Mouse (Mus musculus): ENCODE measurements around the gene Capn6.

Gene Capn6

DNA sequence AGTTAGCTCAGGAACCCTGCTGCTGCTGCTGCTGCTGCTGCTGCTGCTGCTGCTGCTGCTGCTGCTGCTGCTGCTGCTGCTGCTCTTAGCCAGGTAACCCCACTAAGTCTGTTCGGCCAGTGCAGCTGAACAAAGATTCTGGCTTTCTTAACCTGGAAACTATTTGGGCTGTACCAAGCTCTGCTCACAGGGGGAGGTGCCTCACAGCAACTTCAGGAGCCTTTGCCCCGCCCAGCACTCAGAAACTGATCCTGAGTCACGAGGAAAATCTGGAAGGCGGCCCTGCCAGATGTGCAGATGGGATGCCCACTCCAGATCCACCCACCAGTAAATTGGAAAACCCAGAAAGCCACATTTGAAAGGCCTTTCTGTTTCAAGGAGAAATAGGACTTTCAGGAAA lies at the start of gene Capn6:
Gene Capn6, minus strand, starts transcription at position 203 of the 400 bp plus-strand sequence.
- peak; percentile 24 for DNase-seq (ENCODE audit: low spot score)

- no peak for DNase-seq (ENCODE audit: low spot score)
These were observed 40.0 kb upstream of the Capn6 start for GRCm38 (mm10) chrX:143867129-143867664.

DNA sequence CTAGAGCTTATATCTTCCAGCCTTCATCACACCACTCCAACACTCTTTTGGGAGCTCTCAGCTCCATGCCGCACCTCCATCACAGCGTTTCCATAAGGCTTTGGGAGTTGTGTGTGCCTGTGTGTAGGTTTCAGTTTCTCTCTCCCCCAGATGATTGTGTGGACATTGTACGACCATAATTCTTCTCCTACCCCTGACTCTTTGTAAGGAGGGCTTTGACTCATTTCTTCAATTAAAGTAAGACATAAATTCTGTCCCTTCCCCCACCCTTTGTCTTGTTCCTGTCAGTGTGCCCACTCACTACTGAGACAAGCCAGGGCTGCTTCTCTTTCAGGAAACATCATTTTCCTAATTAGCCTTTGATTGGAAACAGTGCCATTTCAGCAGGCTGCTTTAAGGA lies 24.1 kb upstream of the Capn6 start:
- DNase-seq (ENCODE audit: low spot score): no peak

DNA sequence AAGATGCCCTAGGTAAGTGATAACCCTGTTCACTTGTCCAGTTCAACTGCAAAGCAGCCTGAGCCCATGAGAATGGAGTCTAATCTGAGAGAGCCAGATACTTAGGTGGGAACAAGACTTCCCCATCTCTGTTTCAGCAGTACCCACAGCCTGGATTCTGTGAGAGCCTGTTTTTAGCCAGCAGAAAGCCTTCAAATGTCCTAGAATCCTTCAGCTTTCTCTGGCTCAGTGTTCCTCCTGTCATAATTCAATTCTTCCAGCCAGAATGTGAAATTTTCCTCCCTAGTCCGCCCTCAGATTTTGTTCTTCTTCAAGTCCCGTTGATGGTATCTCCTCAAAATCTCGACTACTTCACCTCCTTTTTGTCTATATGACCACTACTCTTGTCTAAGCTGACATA lies 22.8 kb upstream of the Capn6 start:
- no peak for DNase-seq (ENCODE audit: low spot score)

- DNase-seq (ENCODE audit: low spot score): no peak
These were observed 19.4 kb upstream of the Capn6 start for GRCm38 (mm10) chrX:143846637-143847036.

GRCm38 (mm10) chrX:143826521-143826920 lies 693 bp downstream of the Capn6 start:
- no peak for DNase-seq (ENCODE audit: low spot score)

- DNase-seq (ENCODE audit: low spot score): no peak
These were observed 8.3 kb downstream of the Capn6 start for GRCm38 (mm10) chrX:143818961-143819360.

- DNase-seq (ENCODE audit: low spot score): no peak
These were observed 11.3 kb downstream of the Capn6 start for GRCm38 (mm10) chrX:143815948-143816347.

DNA sequence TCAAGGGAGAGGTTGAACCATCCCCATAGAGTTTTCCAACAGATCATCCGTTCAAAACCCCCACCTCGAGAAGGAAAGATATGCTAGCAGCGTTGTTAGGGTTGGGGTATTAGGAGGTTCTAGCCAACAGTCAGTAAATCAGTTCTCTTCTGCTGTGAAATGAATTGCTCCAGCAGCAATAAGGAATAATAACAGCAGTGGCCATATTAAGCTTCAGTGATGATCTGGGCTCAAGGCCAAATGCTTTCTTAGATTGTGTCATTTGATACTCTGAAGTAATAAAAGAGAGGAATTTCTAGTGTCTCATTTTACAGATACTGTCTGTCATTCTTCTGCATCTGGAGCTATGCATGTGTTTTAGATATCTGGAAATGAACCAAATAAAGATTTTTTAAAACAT lies 64.7 kb downstream of the Capn6 start:
- DNase-seq (ENCODE audit: low spot score): no peak
